28 mouse cellular contexts compared by ENCODE assay signal in the genomic region with DNA sequence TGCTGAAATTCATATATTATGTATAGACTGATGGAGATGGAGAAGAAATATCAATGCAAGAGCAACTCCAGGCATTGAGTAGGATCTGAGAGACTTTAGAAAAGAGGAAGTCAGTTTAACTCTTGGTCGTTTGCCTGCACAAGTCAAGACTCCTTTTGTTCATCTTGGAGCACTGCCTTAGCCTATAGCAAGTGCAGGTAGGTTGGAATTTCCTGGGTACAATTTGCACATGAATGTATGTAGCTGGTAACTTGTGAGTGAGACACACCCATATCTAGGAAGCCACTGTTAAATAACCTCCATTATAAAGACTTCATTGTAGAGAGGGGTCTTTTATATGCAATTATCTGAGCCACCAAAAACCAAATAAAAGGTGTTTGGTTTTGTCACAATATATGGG. TPM values are rescaled to one million over a fixed set of nuclear protein-coding genes. Genes with fewer than 3 reads are reported as not detected.
"Had no signal": no experiment of that assay in that cellular context is flagged by ENCODE, and none has a peak within 500 bp of the region (broad histone marks: within the 10 kb centered on the region; RNA-seq: fewer than 3 reads in every experiment).

No protein-coding gene starts in this region.

- H3K4me1 ChIP-seq: embryonic facial prominence, embryonic 10.5 days; embryonic facial prominence, embryonic 12.5 days; embryonic facial prominence, embryonic 13.5 days; embryonic facial prominence, embryonic 15.5 days; forebrain, embryonic 10.5 days; forebrain, embryonic 12.5 days; forebrain, embryonic 13.5 days; forebrain, embryonic 15.5 days; heart, embryonic 10.5 days had no signal

- H3K4me3 ChIP-seq: embryonic facial prominence, embryonic 10.5 days; embryonic facial prominence, embryonic 12.5 days; embryonic facial prominence, embryonic 13.5 days; embryonic facial prominence, embryonic 15.5 days; erythroblast, embryonic 14.5 days; forebrain, embryonic 10.5 days; forebrain, embryonic 12.5 days; forebrain, embryonic 13.5 days; forebrain, embryonic 15.5 days; gastrocnemius, adult 2 months; heart, adult 2 months; heart, embryonic 10.5 days had no signal

- H3K27ac ChIP-seq: embryonic facial prominence, embryonic 10.5 days; embryonic facial prominence, embryonic 12.5 days; embryonic facial prominence, embryonic 13.5 days; embryonic facial prominence, embryonic 15.5 days; forebrain, embryonic 10.5 days; forebrain, embryonic 12.5 days; forebrain, embryonic 13.5 days; forebrain, embryonic 15.5 days; gastrocnemius, adult 2 months; heart, adult 2 months; heart, embryonic 10.5 days had no signal

- H3K9ac ChIP-seq: embryonic facial prominence, embryonic 12.5 days; embryonic facial prominence, embryonic 13.5 days; embryonic facial prominence, embryonic 15.5 days; forebrain, embryonic 12.5 days; forebrain, embryonic 13.5 days; forebrain, embryonic 15.5 days; forebrain, postnatal 0 days had no signal

- H3K27me3 ChIP-seq: embryonic facial prominence, embryonic 12.5 days; embryonic facial prominence, embryonic 13.5 days; embryonic facial prominence, embryonic 15.5 days; forebrain, embryonic 12.5 days; forebrain, embryonic 13.5 days; forebrain, embryonic 15.5 days had no signal

- ATAC-seq: forebrain, embryonic 13.5 days; forebrain, embryonic 14.5 days; forebrain, embryonic 15.5 days; forebrain, embryonic 16.5 days; forebrain, postnatal 0 days had no signal

- H3K4me2 ChIP-seq: embryonic facial prominence, embryonic 12.5 days; embryonic facial prominence, embryonic 13.5 days; embryonic facial prominence, embryonic 15.5 days; forebrain, embryonic 12.5 days; forebrain, embryonic 13.5 days; forebrain, embryonic 15.5 days; heart, embryonic 11.5 days had no signal

- H3K9me3 ChIP-seq: embryonic facial prominence, embryonic 10.5 days; embryonic facial prominence, embryonic 12.5 days; embryonic facial prominence, embryonic 13.5 days; embryonic facial prominence, embryonic 15.5 days; forebrain, embryonic 10.5 days; forebrain, embryonic 12.5 days; forebrain, embryonic 13.5 days; forebrain, embryonic 15.5 days; heart, embryonic 10.5 days had no signal

- DNase-seq: cerebellum, postnatal 10 days; cerebellum, postnatal 14 days; cerebellum, postnatal 25 days; cerebellum, postnatal 36 days; embryo, embryonic 11 days; forebrain, postnatal 0 days; gastrocnemius, adult 2 months; gastrocnemius, postnatal 10 days; gastrocnemius, postnatal 14 days; gastrocnemius, postnatal 25 days; heart, adult 11 months; heart, adult 18-20 months; heart, adult 2 months had no signal

- H3K36me3 ChIP-seq: embryonic facial prominence, embryonic 10.5 days; embryonic facial prominence, embryonic 12.5 days; embryonic facial prominence, embryonic 13.5 days; embryonic facial prominence, embryonic 15.5 days; forebrain, embryonic 10.5 days; forebrain, embryonic 12.5 days; forebrain, embryonic 15.5 days; heart, embryonic 10.5 days had no signal

RNA-seq across cellular contexts. Expression of gene Gpc6, which starts 27.1 kb away (rescaled TPM):
- total RNA-seq: common myeloid progenitor, adult 5-6 weeks; granulocyte monocyte progenitor cell, adult 5-6 weeks had no signal
- polyA plus RNA-seq: erythroblast, embryonic 14.5 days had no signal
